Mouse (Mus musculus) liver, adult (tissue): ENCODE results near the gene Lats1.

Source experiments
- GATA4 ChIP-seq: IDR thresholded peaks from 2 replicates; pipeline ENCODE4 v1.6.1; 2014; ENCODE audit warnings: mild to moderate bottlenecking, low read length; ENCODE audit not compliant: insufficient replicate concordance

The Lats1 gene

DNA sequence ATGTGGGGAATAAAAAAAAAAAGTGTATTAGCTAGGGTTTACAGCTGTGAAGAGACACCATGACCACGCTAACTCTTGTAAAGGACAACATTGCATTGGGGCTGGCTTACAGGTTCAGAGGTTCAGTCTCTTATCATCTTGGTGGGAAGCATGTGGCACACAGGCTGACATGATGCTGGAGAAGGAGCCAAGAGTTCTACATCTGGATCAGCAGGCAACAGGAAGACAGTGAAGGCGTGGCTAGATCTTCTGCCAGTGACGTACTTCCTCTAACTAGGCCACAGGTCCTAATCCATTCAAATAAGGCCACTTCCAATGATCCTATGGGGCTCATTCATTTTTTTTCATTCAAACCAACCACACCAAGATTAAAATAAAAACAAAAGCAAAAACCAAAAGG lies 19.1 kb downstream of the Lats1 start:
- TF ChIP-seq GATA4: no peak

DNA sequence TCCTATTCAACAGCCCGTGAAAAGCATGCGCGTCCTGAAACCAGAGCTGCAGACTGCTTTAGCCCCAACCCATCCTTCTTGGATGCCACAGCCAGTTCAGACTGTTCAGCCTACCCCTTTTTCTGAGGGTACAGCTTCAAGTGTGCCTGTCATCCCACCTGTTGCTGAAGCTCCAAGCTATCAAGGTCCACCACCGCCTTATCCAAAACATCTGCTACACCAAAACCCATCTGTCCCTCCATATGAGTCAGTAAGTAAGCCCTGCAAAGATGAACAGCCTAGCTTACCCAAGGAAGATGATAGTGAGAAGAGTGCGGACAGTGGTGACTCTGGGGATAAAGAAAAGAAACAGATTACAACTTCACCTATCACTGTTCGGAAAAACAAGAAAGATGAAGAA lies 21.6 kb downstream of the Lats1 start:
- TF ChIP-seq GATA4: no peak

- TF ChIP-seq GATA4: no peak
Measured at GRCm38 (mm10) chr10:7710121-7710520, 29.1 kb downstream of the Lats1 start.

- no peak for TF ChIP-seq GATA4
Measured at GRCm38 (mm10) chr10:7712506-7712905, 31.5 kb downstream of the Lats1 start.

- TF ChIP-seq GATA4: no peak
Measured at GRCm38 (mm10) chr10:7715056-7715455, 34.0 kb downstream of the Lats1 start.

- peak; percentile 65; the same call in 1 of the 2 replicates for TF ChIP-seq GATA4
Measured at GRCm38 (mm10) chr10:7725751-7726500, 44.9 kb downstream of the Lats1 start, which contains the start of gene Katna1. Gene Katna1, plus strand, starts transcription at chr10:7726000.

- no peak for TF ChIP-seq GATA4
Measured at GRCm38 (mm10) chr10:7726501-7726812, 45.4 kb downstream of the Lats1 start.

GRCm38 (mm10) chr10:7727011-7727410 lies 46.0 kb downstream of the Lats1 start:
- no peak for TF ChIP-seq GATA4

GRCm38 (mm10) chr10:7731582-7731981 lies 50.6 kb downstream of the Lats1 start:
- TF ChIP-seq GATA4: no peak

- TF ChIP-seq GATA4: no peak
Measured at GRCm38 (mm10) chr10:7737122-7737521, 56.1 kb downstream of the Lats1 start.

DNA sequence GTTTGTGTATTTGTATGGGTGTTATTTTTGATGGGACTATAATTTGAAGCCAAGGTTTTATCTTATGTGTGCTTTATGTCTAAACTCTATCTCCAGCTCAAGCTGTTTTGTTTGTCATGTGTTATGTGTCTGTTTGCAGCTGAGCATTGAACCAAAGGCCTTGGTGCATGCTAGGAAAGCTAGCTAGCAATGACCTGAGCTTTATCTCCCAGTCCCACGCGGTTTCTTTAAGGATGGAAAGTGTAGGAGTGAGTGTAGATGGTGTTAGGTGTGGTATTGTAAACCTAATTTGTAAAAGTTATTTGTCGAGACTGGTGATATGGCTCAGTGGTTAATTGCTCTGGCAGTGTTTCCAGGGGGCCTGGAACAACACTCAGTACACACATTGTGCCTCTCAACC lies 56.9 kb downstream of the Lats1 start:
- TF ChIP-seq GATA4: no peak

GRCm38 (mm10) chr10:7748752-7749151 lies 67.7 kb downstream of the Lats1 start:
- no peak for TF ChIP-seq GATA4

DNA sequence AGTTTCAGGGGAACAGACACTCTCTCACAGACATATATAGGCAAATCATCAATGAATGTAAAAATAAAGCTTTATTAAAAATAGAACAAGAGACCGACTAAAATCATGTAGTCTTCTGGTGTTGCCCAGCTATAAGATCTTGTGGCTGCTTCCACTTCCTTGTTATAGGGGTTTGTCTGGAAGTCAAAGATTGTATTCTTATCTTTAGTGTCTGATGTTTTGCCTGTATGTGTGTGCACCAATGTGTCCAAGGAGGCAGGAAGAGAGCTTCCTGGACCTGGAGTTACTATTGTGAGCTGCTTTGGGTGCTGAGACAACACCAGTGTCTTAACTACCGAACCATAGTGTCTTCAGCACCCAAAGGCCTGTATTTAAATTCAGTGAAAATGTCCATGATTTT lies 76.5 kb downstream of the Lats1 start:
- TF ChIP-seq GATA4: no peak
